Mouse (Mus musculus): ENCODE measurements around the gene Naif1. TPM values are rescaled to one million over a fixed set of nuclear protein-coding genes. Genes with fewer than 3 reads are reported as not detected.

Naif1 gene
- total and polyA plus RNA-seq, 3 experiments = 2.8 to 3.7 (median 3.4) TPM

GRCm38 (mm10) chr2:32419359-32419758, 30.9 kb upstream of the Naif1 start:
- Histone ChIP-seq H3K27ac (peak overlapping the region; percentile 46), H3K79me2 (replicated peaks; ENCODE audit: control insufficient read depth, insufficient read depth, low read length) (no peaks in the 10 kb centered on the region), H3K27me3 (ENCODE audit: control insufficient read depth, insufficient read depth, low read length) (no peaks in the 10 kb centered on the region), H3K9ac (ENCODE audit: low read depth, low read length) (no peak overlapping the region), H3K36me3 (ENCODE audit: control insufficient read depth, insufficient read depth, low read length) (peaks cover 7% of the 10 kb centered on the region; the same call in 1 of the 2 replicates), H3K4me1 (ENCODE audit: control insufficient read depth, insufficient read depth, low read length) (peaks cover 19% of the 10 kb centered on the region), H3K4me3 (no peak overlapping the region)
- 56% methylated on average over 3 of the region's 3 CpGs for WGBS
- TF ChIP-seq CTCF (IDR thresholded peaks at IDR 0.05) (no peak), EP300 (IDR thresholded peaks at IDR 0.05; ENCODE audit: insufficient read depth, low read depth, low read length) (peak; percentile 93)
- intact Hi-C loops (cut with DNase I) = no loop called here
- peak; percentile 76 to 86 for DNase-seq

- H3K27me3 ChIP-seq (ENCODE audit: control insufficient read depth, insufficient read depth, low read length) = no peaks in the 10 kb centered on the region
- peaks cover 7% of the 10 kb centered on the region; the same call in 1 of the 2 replicates for H3K36me3 ChIP-seq (ENCODE audit: control insufficient read depth, insufficient read depth, low read length)
- peak overlapping the region; percentile 46 for H3K27ac ChIP-seq
- intact Hi-C loops (cut with DNase I) = loop anchor here (5.0 kb wide), 1 partner anchor 67 kb away; no protein-coding TSS in a partner anchor
- H3K4me3 ChIP-seq = no peak overlapping the region
- no peak for TF ChIP-seq EP300 (IDR thresholded peaks at IDR 0.05; ENCODE audit: insufficient read depth, low read depth, low read length)
- 88% methylated on average over 12 of the region's 12 CpGs for WGBS
- H3K4me1 ChIP-seq (ENCODE audit: control insufficient read depth, insufficient read depth, low read length) = peaks cover 20% of the 10 kb centered on the region
- no peaks in the 10 kb centered on the region for H3K79me2 ChIP-seq (replicated peaks; ENCODE audit: control insufficient read depth, insufficient read depth, low read length)
- H3K9ac ChIP-seq (ENCODE audit: low read depth, low read length) = no peak overlapping the region
- no peak for DNase-seq
Measured at GRCm38 (mm10) chr2:32420066-32420608, 30.1 kb upstream of the Naif1 start.

- 82% methylated on average over 6 of the region's 6 CpGs for WGBS
- no peak overlapping the region for H3K4me3 ChIP-seq
- H3K27ac ChIP-seq = no peak overlapping the region
- no peaks in the 10 kb centered on the region for H3K79me2 ChIP-seq (replicated peaks; ENCODE audit: control insufficient read depth, insufficient read depth, low read length)
- peaks cover 7% of the 10 kb centered on the region; the same call in 1 of the 2 replicates for H3K36me3 ChIP-seq (ENCODE audit: control insufficient read depth, insufficient read depth, low read length)
- intact Hi-C loops (cut with DNase I) = loop anchor here (5.0 kb wide), 1 partner anchor 67 kb away; no protein-coding TSS in a partner anchor
- H3K9ac ChIP-seq (ENCODE audit: low read depth, low read length) = no peak overlapping the region
- DNase-seq = no peak
- H3K27me3 ChIP-seq (ENCODE audit: control insufficient read depth, insufficient read depth, low read length) = no peaks in the 10 kb centered on the region
- no peak for TF ChIP-seq CTCF (IDR thresholded peaks at IDR 0.05)
- 0 out of 2 replicates have a peak, but pooled peaks have one; percentile 19 for TF ChIP-seq EP300 (IDR thresholded peaks at IDR 0.05; ENCODE audit: insufficient read depth, low read depth, low read length)
- H3K4me1 ChIP-seq (ENCODE audit: control insufficient read depth, insufficient read depth, low read length) = peaks cover 20% of the 10 kb centered on the region
Measured at GRCm38 (mm10) chr2:32420647-32421046, 29.6 kb upstream of the Naif1 start.

- Histone ChIP-seq H3K27ac (peak overlapping the region; percentile 8; the same call in 1 of the 2 replicates), H3K79me2 (replicated peaks; ENCODE audit: control insufficient read depth, insufficient read depth, low read length) (no peaks in the 10 kb centered on the region), H3K4me1 (ENCODE audit: control insufficient read depth, insufficient read depth, low read length) (peaks cover 20% of the 10 kb centered on the region), H3K27me3 (ENCODE audit: control insufficient read depth, insufficient read depth, low read length) (no peaks in the 10 kb centered on the region), H3K4me3 (no peak overlapping the region), H3K36me3 (ENCODE audit: control insufficient read depth, insufficient read depth, low read length) (peaks cover 7% of the 10 kb centered on the region; the same call in 1 of the 2 replicates), H3K9ac (ENCODE audit: low read depth, low read length) (no peak overlapping the region)
- TF ChIP-seq EP300 (IDR thresholded peaks at IDR 0.05; ENCODE audit: insufficient read depth, low read depth, low read length) = no peak
- TF ChIP-seq POLR2A (IDR thresholded peaks at IDR 0.05; ENCODE audit: insufficient read depth, low read depth, low read length) = no peak
- TF ChIP-seq CTCF (IDR thresholded peaks at IDR 0.05) = no peak
- WGBS = 78% methylated on average over 6 of the region's 6 CpGs
- intact Hi-C loops (cut with DNase I) = loop anchor here (2.0 to 5.0 kb wide), 2 partner anchors 29 to 65 kb away; partner anchors contain the start of genes Naif1 and Slc25a25
- peak in 1 of 2 experiments; percentile 37 for DNase-seq
Measured at GRCm38 (mm10) chr2:32421851-32422251, 28.4 kb upstream of the Naif1 start.

GRCm38 (mm10) chr2:32423481-32424331, 26.6 kb upstream of the Naif1 start:
- Histone ChIP-seq H3K4me3 (peak overlapping the region; percentile 59), H3K4me1 (ENCODE audit: control insufficient read depth, insufficient read depth, low read length) (peaks cover 27% of the 10 kb centered on the region), H3K36me3 (ENCODE audit: control insufficient read depth, insufficient read depth, low read length) (0 out of 2 replicates have a peak, but pooled peaks cover 7% of the 10 kb centered on the region), H3K79me2 (replicated peaks; ENCODE audit: control insufficient read depth, insufficient read depth, low read length) (no peaks in the 10 kb centered on the region), H3K9ac (ENCODE audit: low read depth, low read length) (peak overlapping the region; percentile 63), H3K27me3 (ENCODE audit: control insufficient read depth, insufficient read depth, low read length) (no peaks in the 10 kb centered on the region), H3K27ac (peak overlapping the region; percentile 94)
- TF ChIP-seq EP300 (IDR thresholded peaks at IDR 0.05; ENCODE audit: insufficient read depth, low read depth, low read length) (peak; percentile 83), POLR2A (IDR thresholded peaks at IDR 0.05; ENCODE audit: insufficient read depth, low read depth, low read length) (peak; percentile 84), CTCF (IDR thresholded peaks at IDR 0.05) (peak; percentile 35)
- 1% methylated on average over 14 of the region's 14 CpGs for WGBS
- intact Hi-C loops (cut with DNase I) = loop anchor here (2.0 to 5.0 kb wide), 3 partner anchors 27 to 64 kb away; partner anchors contain the start of genes Naif1 and Slc25a25
- peak; percentile 72 to 83 for DNase-seq

Measured in heart, adult 2 months (tissue).